Mouse (Mus musculus) ovary, postnatal 14 days (tissue): ENCODE data around the gene Syngr2.
"Not testable (repeated sequence)": the region's sequence is repeated elsewhere in the genome, so short reads cannot be mapped to it uniquely, and the experiment has no call there.

Source experiments
- DNase-seq: peaks from one replicate; pipeline ENCODE4 v3.0.0; 2022; ENCODE audit warnings: low spot score

Syngr2 gene

GRCm38 (mm10) chr11:117833509-117833908, 24.0 kb downstream of the Syngr2 start:
- DNase-seq = not testable (repeated sequence)

GRCm38 (mm10) chr11:117834086-117834485, 24.6 kb downstream of the Syngr2 start:
- DNase-seq = no peak

GRCm38 (mm10) chr11:117836306-117836705, 26.8 kb downstream of the Syngr2 start:
- no peak for DNase-seq

- DNase-seq = no peak
Observed at GRCm38 (mm10) chr11:117838572-117838971, 29.1 kb downstream of the Syngr2 start.

GRCm38 (mm10) chr11:117839021-117839420, 29.6 kb downstream of the Syngr2 start:
- DNase-seq = no peak

GRCm38 (mm10) chr11:117840910-117841309, 31.4 kb downstream of the Syngr2 start:
- no peak for DNase-seq

GRCm38 (mm10) chr11:117843434-117843833, 34.0 kb downstream of the Syngr2 start:
- DNase-seq = no peak

GRCm38 (mm10) chr11:117844997-117845396, 35.5 kb downstream of the Syngr2 start:
- no peak for DNase-seq

- no peak for DNase-seq
Observed at GRCm38 (mm10) chr11:117845651-117846050, 36.2 kb downstream of the Syngr2 start.

GRCm38 (mm10) chr11:117846640-117847039, 37.2 kb downstream of the Syngr2 start:
- no peak for DNase-seq

GRCm38 (mm10) chr11:117847593-117848215, 38.2 kb downstream of the Syngr2 start:
- no peak for DNase-seq

GRCm38 (mm10) chr11:117848271-117848984, 39.0 kb downstream of the Syngr2 start:
- DNase-seq = peak; percentile 48

- DNase-seq = peak; percentile 93
Observed at GRCm38 (mm10) chr11:117848985-117849671, 39.7 kb downstream of the Syngr2 start, which contains the start of gene Birc5. Gene Birc5 (plus strand): TSS chr11:117849251.

GRCm38 (mm10) chr11:117852875-117853274, 43.4 kb downstream of the Syngr2 start:
- DNase-seq = no peak

- no peak for DNase-seq
Observed at GRCm38 (mm10) chr11:117854241-117854640, 44.8 kb downstream of the Syngr2 start.

GRCm38 (mm10) chr11:117855360-117855759, 45.9 kb downstream of the Syngr2 start:
- DNase-seq = no peak

- DNase-seq = no peak
Observed at GRCm38 (mm10) chr11:117855975-117856374, 46.5 kb downstream of the Syngr2 start.

GRCm38 (mm10) chr11:117857462-117857861, 48.0 kb downstream of the Syngr2 start:
- no peak for DNase-seq

GRCm38 (mm10) chr11:117858392-117858791, 48.9 kb downstream of the Syngr2 start:
- DNase-seq = no peak

- no peak for DNase-seq
Observed at GRCm38 (mm10) chr11:117860601-117861000, 51.1 kb downstream of the Syngr2 start, which contains the start of gene Tmem235. Gene Tmem235 (plus strand): TSS chr11:117860752.

GRCm38 (mm10) chr11:117863174-117863856, 53.8 kb downstream of the Syngr2 start:
- no peak for DNase-seq
